Mouse (Mus musculus) cerebellum, adult 2 months (tissue): ENCODE results near the gene Cuedc2. TPM values are rescaled to one million over a fixed set of nuclear protein-coding genes. Genes with fewer than 3 reads are reported as not detected.
A peak's percentile ranks its signal among the peaks of the same experiment; 100 is the strongest.

Experiments used
- DNase-seq, 2 experiments: peaks; one replicate each; pipeline ENCODE4 v3.0.0; 2021
- H3K27ac ChIP-seq: fragments of 200-500 bp; 2 replicates; pipeline ENCODE4 v1.5.1; 2012; ENCODE audit warnings: low read length, control low read depth, inconsistent platforms; ENCODE audit not compliant: insufficient read depth
- H3K27me3 ChIP-seq: fragments of 200-500 bp; 2 replicates; pipeline ENCODE4 v1.6.1; 2012; ENCODE audit warnings: inconsistent platforms, mild to moderate bottlenecking, low read length, moderate library complexity; ENCODE audit not compliant: control insufficient read depth, insufficient read depth
- H3K4me1 ChIP-seq: fragments of 200-500 bp; 2 replicates; pipeline ENCODE4 v1.6.1; 2011; ENCODE audit warnings: low read length; ENCODE audit not compliant: control insufficient read depth, insufficient read depth
- H3K4me3 ChIP-seq: fragments of 200-500 bp; replicated peaks from 2 replicates; pipeline ENCODE3; 2011; ENCODE audit warnings: mild to moderate bottlenecking, low read depth, low read length, control low read depth; ENCODE audit not compliant: insufficient read depth
- CTCF ChIP-seq: fragments of 200-500 bp; IDR thresholded peaks from 2 replicates; pipeline ENCODE4 v1.5.1; 2011; ENCODE audit warnings: low read depth, mild to moderate bottlenecking, control low read depth, low read length, moderate library complexity, borderline replicate concordance; ENCODE audit not compliant: insufficient read depth
- POLR2A ChIP-seq: fragments of 200-500 bp; IDR thresholded peaks from 2 replicates; pipeline ENCODE4 v1.6.1; 2011; ENCODE audit warnings: low read length, control low read depth, borderline replicate concordance; ENCODE audit not compliant: insufficient read depth
- WGBS: fragments of 180-500 bp; shearing (Covaris S2); methylation state at CpG from one replicate; pipeline ENCODE4 v1.1.7; 2018; 5-methylcytosine and 5-hydroxymethylcytosine counted together
- polyA plus RNA-seq: library from polyadenylated mRNA; depleted of rRNA; stranded (reverse); fragments of >200 nt; gene quantifications from 2 replicates; pipeline ENCODE4 v1.2.3, GENCODE M21; 2012

Gene Cuedc2
- polyA plus RNA-seq, 1 experiment: 258 TPM

- Histone ChIP-seq H3K4me3 (peak within 1 kb of the TSS; percentile 76), H3K27me3 (no peaks in the 10 kb centered on the region), H3K4me1 (peaks cover 22% of the 10 kb centered on the region), H3K27ac (peak within 1 kb of the TSS; percentile 84)
- DNase-seq: peak; percentile 96 to 97
- TF ChIP-seq POLR2A (peak; percentile 90), CTCF (no peak)
- WGBS: under 1% methylated on average over 81 of the region's 81 CpGs
Observed at GRCm38 (mm10) chr19:46328081-46329030, 10.1 kb downstream of the Cuedc2 start, which contains the start of gene Fbxl15. TSS of gene Fbxl15 (plus strand) at chr19:46328184.

GRCm38 (mm10) chr19:46327531-46328064 lies 10.9 kb downstream of the Cuedc2 start:
- H3K27me3 ChIP-seq: no peaks in the 10 kb centered on the region
- H3K4me1 ChIP-seq: peaks cover 22% of the 10 kb centered on the region
- peak overlapping the region; percentile 76 for H3K4me3 ChIP-seq
- TF ChIP-seq CTCF: no peak
- TF ChIP-seq POLR2A: no peak
- H3K27ac ChIP-seq: peak overlapping the region; percentile 84
- DNase-seq: peak in 1 of 2 experiments; percentile 38
- 16% methylated on average over 14 of the region's 14 CpGs for WGBS

DNA sequence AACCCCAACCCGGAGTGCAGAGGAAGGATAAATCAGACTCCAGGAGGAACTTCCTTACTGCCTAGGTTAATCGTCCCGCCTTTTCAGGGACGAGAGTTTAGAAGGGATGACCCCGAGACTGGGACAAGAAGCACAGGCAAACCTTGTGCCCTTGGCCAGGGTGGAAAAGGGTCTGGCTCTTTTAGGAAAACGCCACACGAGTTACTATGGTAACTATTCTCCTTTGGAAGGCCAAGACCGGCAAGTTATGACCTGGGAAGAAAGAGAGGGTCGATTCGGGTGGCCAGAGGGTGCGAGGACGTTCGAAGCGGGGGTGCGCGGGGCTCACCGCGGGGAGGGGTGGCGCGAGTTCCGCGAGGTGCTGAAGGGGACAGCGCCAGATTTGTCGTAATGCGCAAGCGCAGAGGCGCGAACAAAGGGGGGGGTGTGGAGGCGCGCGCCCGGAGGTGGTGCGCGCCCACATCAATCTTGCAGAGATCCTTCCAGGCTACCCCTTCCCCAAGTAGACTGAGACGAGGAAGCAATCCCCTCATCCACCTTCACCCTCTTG lies 11.7 kb downstream of the Cuedc2 start, which contains the start of gene Psd:
TSS of gene Psd (minus strand) at position 401 of the 550 bp plus-strand sequence.
- peaks cover 25% of the 10 kb centered on the region for H3K4me1 ChIP-seq
- H3K27me3 ChIP-seq: no peaks in the 10 kb centered on the region
- peak within 1 kb of the TSS; percentile 76 for H3K4me3 ChIP-seq
- TF ChIP-seq POLR2A (peak; percentile 80), CTCF (no peak)
- WGBS: under 1% methylated on average over 35 of the region's 35 CpGs
- DNase-seq: peak; percentile 83 to 86
- peak within 1 kb of the TSS; percentile 84 for H3K27ac ChIP-seq

DNA sequence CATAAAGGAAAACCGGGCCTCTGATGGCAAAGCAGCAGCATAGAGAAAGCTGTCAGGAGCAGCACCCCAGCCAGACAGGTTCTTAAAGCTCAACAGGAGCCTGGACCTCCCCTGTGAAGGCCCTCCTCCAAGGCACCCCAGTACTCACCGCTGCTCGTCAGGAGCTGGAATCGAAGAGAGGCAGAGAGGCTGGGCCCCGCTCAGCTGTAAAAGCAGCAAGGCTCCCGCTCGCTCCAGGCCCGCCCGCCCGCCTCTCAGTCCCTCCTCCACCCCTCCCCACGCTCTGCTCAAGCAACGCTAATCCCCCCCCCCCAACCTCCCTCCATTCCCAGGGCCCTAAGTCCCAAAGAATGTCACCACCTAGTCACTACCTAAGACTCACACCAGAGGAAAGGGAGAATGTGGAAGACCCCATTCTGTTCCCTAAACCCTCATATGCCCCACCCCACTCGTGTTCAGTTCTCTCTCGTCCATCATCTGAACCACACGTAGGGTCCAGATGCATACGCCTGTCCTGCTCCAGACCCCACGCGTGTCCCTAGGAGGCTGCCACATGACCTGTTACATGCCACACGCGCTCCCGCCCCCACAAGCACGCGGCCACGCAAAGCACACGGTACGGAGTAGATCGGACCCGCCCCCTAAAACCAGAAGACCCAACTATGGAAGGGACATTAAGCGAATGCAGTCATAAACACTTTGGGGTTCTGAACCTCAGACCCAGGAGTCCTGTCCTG lies 12.3 kb downstream of the Cuedc2 start:
- whole genome bisulfite sequencing: 1% methylated on average over 29 of the region's 29 CpGs
- Histone ChIP-seq H3K27me3 (no peaks in the 10 kb centered on the region), H3K4me1 (peaks cover 30% of the 10 kb centered on the region), H3K4me3 (peak overlapping the region; percentile 76), H3K27ac (peak overlapping the region; percentile 84)
- DNase-seq: peak; percentile 68 to 69
- no peak for TF ChIP-seq POLR2A
- no peak for TF ChIP-seq CTCF

DNA sequence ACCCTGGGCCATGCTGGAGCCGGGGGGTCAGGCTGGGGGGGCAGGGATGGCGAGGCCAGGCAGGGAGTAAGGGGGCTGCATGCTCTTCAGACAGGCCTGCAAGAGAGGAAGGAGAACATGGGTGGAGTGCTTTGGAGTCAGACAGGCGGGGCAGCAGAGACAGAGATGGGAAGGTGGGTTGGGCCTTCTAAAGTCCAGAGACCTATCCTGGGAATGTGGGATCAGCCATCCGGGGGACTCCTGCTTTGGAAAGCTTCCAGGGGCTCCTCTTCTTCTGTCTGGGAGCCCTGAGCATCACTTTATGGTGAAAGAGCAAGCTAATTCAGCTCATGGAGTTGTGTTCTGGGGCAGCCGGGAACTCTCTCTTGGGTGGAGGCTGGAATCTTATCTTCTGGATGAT lies 13.6 kb downstream of the Cuedc2 start:
- Histone ChIP-seq H3K4me1 (peaks cover 39% of the 10 kb centered on the region), H3K27ac (no peak overlapping the region), H3K27me3 (no peaks in the 10 kb centered on the region), H3K4me3 (peak overlapping the region; percentile 12)
- DNase-seq: peak; percentile 24 to 31
- TF ChIP-seq CTCF (no peak), POLR2A (no peak)
- 65% methylated on average over 5 of the region's 5 CpGs for WGBS

DNA sequence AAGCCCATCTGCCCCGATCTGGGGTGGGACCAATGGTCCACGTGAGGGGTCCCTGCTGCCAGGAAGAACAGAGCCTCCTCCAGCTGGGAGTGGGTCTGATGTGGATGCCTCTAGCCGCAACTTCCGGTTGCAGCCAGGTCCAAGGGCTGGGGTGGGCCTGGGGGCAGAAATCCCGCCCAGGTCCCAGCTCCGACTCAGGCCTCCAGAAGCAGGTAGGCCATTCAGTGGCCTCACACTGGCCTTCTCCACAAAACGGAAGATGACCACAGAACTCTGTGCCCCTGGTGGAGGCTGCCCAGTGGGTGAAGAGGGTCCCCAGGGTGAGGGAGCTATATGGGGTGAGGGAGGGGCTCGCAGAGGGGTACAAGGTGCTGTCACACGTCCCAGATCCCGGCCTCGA lies 14.1 kb downstream of the Cuedc2 start:
- Histone ChIP-seq H3K4me3 (no peak overlapping the region), H3K27me3 (no peaks in the 10 kb centered on the region), H3K4me1 (peaks cover 45% of the 10 kb centered on the region), H3K27ac (no peak overlapping the region)
- DNase-seq: peak; percentile 30 to 32
- 68% methylated on average over 11 of the region's 11 CpGs for WGBS
- TF ChIP-seq CTCF (no peak), POLR2A (no peak)

DNA sequence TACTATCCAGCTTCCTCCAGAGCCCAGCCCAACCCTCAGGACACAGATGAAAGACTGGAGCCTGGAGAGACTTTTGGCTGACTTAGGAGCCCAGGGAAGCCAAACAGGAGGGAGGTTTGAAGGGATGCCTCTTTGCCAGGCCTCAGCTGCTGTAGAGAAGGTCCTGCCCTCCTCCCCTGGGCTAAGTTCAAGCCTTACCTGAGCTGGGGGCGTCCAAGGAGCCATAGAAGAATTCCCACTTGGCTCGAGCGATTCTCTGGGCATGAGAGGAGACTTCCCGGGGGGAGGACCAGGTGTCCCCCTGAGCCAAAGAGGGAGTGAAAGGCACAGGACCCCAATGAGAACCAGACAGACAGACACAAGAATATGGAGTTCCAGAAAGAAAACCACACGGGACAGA lies 14.8 kb downstream of the Cuedc2 start:
- no peak overlapping the region for H3K27ac ChIP-seq
- H3K4me1 ChIP-seq: peaks cover 49% of the 10 kb centered on the region
- no peaks in the 10 kb centered on the region for H3K27me3 ChIP-seq
- H3K4me3 ChIP-seq: no peak overlapping the region
- TF ChIP-seq POLR2A (no peak), CTCF (no peak)
- DNase-seq: peak; percentile 23 to 27
- 29% methylated on average over 5 of the region's 5 CpGs for WGBS
